Mouse (Mus musculus) brain, embryonic 14.5 days (tissue): ENCODE measurements at regions not wholly inside any gene's neighbourhood (a gene's known extent, or its start where the extent isn't known, plus 50 kb on each side); places are given as distances from the start of the nearest gene placed in this dataset.

Experiments
- CTCF ChIP-seq: fragments of 200-500 bp; IDR thresholded peaks from 2 replicates; pipeline ENCODE4 v1.5.1; 2012; ENCODE audit warnings: inconsistent platforms, mild to moderate bottlenecking, moderate library complexity, borderline replicate concordance; ENCODE audit not compliant: insufficient read depth, insufficient read length; ENCODE audit errors: extremely low read depth
- POLR2A ChIP-seq: fragments of 200-500 bp; IDR thresholded peaks from 2 replicates; pipeline ENCODE4 v1.6.1; 2012; ENCODE audit warnings: mild to moderate bottlenecking, inconsistent platforms, borderline replicate concordance; ENCODE audit not compliant: poor library complexity, insufficient read depth, insufficient read length, severe bottlenecking; ENCODE audit errors: extremely low read depth

- TF ChIP-seq CTCF (no peak), POLR2A (no peak)
Observed at GRCm38 (mm10) chr6:78250541-78250940, 119.9 kb upstream of the Reg3b start.
